Mouse (Mus musculus): Measurements from ENCODE around the gene Actl6b. TPM values are rescaled to one million over a fixed set of nuclear protein-coding genes. Genes with fewer than 3 reads are reported as not detected.
A peak's percentile ranks its signal among the peaks of the same experiment; 100 is the strongest.

Gene Actl6b
- polyA plus RNA-seq, 1 experiment = not detected

- Histone ChIP-seq H3K4me1 (ENCODE audit: control insufficient read depth, insufficient read depth, low read length) (no peaks in the 10 kb centered on the region; the same call in 1 of the 2 replicates), H3K4me3 (replicated peaks; ENCODE audit: control insufficient read depth, low read depth, low read length) (peak overlapping the region; percentile 68), H3K27ac (ENCODE audit: control insufficient read depth, insufficient read depth, low read depth, low read length, poor library complexity) (peak overlapping the region; percentile 67)
- TF ChIP-seq CTCF (IDR thresholded peaks at IDR 0.05; ENCODE audit: control insufficient read depth, insufficient read depth, low read length) (no peak), POLR2A (IDR thresholded peaks at IDR 0.05; ENCODE audit: borderline replicate concordance, control insufficient read depth, low read depth, low read length) (no peak; the same call in 1 of the 2 replicates)
- WGBS = 3% methylated on average over 17 of the region's 17 CpGs
These were observed 17.6 kb downstream of the Actl6b start for GRCm38 (mm10) chr5:137570691-137571586.

GRCm38 (mm10) chr5:137574470-137574901 is 21.2 kb downstream of the Actl6b start:
- H3K4me1 ChIP-seq (ENCODE audit: control insufficient read depth, insufficient read depth, low read length) = no peaks in the 10 kb centered on the region; the same call in 1 of the 2 replicates
- no peak overlapping the region for H3K27ac ChIP-seq (ENCODE audit: control insufficient read depth, insufficient read depth, low read depth, low read length, poor library complexity)
- H3K4me3 ChIP-seq (replicated peaks; ENCODE audit: control insufficient read depth, low read depth, low read length) = no peak overlapping the region
- TF ChIP-seq CTCF (IDR thresholded peaks at IDR 0.05; ENCODE audit: control insufficient read depth, insufficient read depth, low read length) = no peak
- TF ChIP-seq POLR2A (IDR thresholded peaks at IDR 0.05; ENCODE audit: borderline replicate concordance, control insufficient read depth, low read depth, low read length) = no peak
- 93% methylated on average over 27 of the region's 27 CpGs for WGBS

- 71% methylated on average over 6 of the region's 6 CpGs for WGBS
- TF ChIP-seq POLR2A (IDR thresholded peaks at IDR 0.05; ENCODE audit: borderline replicate concordance, control insufficient read depth, low read depth, low read length) (no peak), CTCF (IDR thresholded peaks at IDR 0.05; ENCODE audit: control insufficient read depth, insufficient read depth, low read length) (no peak)
- no peak overlapping the region for H3K27ac ChIP-seq (ENCODE audit: control insufficient read depth, insufficient read depth, low read depth, low read length, poor library complexity)
- no peak overlapping the region for H3K4me3 ChIP-seq (replicated peaks; ENCODE audit: control insufficient read depth, low read depth, low read length)
- H3K4me1 ChIP-seq (ENCODE audit: control insufficient read depth, insufficient read depth, low read length) = no peaks in the 10 kb centered on the region
These were observed 26.9 kb downstream of the Actl6b start for GRCm38 (mm10) chr5:137580246-137580645.

- TF ChIP-seq CTCF (IDR thresholded peaks at IDR 0.05; ENCODE audit: control insufficient read depth, insufficient read depth, low read length) (no peak), POLR2A (IDR thresholded peaks at IDR 0.05; ENCODE audit: borderline replicate concordance, control insufficient read depth, low read depth, low read length) (no peak)
- H3K4me1 ChIP-seq (ENCODE audit: control insufficient read depth, insufficient read depth, low read length) = no peaks in the 10 kb centered on the region
- WGBS = 89% methylated on average over 8 of the region's 8 CpGs
These were observed 29.4 kb downstream of the Actl6b start for GRCm38 (mm10) chr5:137582702-137583101.

GRCm38 (mm10) chr5:137583670-137584169 is 30.4 kb downstream of the Actl6b start:
- Histone ChIP-seq H3K4me3 (replicated peaks; ENCODE audit: control insufficient read depth, low read depth, low read length) (no peak overlapping the region), H3K4me1 (ENCODE audit: control insufficient read depth, insufficient read depth, low read length) (no peaks in the 10 kb centered on the region), H3K27ac (ENCODE audit: control insufficient read depth, insufficient read depth, low read depth, low read length, poor library complexity) (no peak overlapping the region)
- WGBS = 85% methylated on average over 27 of the region's 27 CpGs
- TF ChIP-seq CTCF (IDR thresholded peaks at IDR 0.05; ENCODE audit: control insufficient read depth, insufficient read depth, low read length) (no peak), POLR2A (IDR thresholded peaks at IDR 0.05; ENCODE audit: borderline replicate concordance, control insufficient read depth, low read depth, low read length) (no peak)

More at GRCm38 (mm10) chr5:137582702-137583101, 29.4 kb downstream of the Actl6b start:
- no peak overlapping the region for H3K4me3 ChIP-seq (replicated peaks; ENCODE audit: control insufficient read depth, low read depth, low read length)
- no peak overlapping the region for H3K27ac ChIP-seq (ENCODE audit: control insufficient read depth, insufficient read depth, low read depth, low read length, poor library complexity)

GRCm38 (mm10) chr5:137584976-137585375 is 31.7 kb downstream of the Actl6b start:
- no peak overlapping the region for H3K4me3 ChIP-seq (replicated peaks; ENCODE audit: control insufficient read depth, low read depth, low read length)
- no peak for TF ChIP-seq POLR2A (IDR thresholded peaks at IDR 0.05; ENCODE audit: borderline replicate concordance, control insufficient read depth, low read depth, low read length)
- peak; percentile 65; the same call in 1 of the 2 replicates for TF ChIP-seq CTCF (IDR thresholded peaks at IDR 0.05; ENCODE audit: control insufficient read depth, insufficient read depth, low read length)
- WGBS = 29% methylated on average over 8 of the region's 8 CpGs
- no peak overlapping the region for H3K27ac ChIP-seq (ENCODE audit: control insufficient read depth, insufficient read depth, low read depth, low read length, poor library complexity)
- H3K4me1 ChIP-seq (ENCODE audit: control insufficient read depth, insufficient read depth, low read length) = no peaks in the 10 kb centered on the region

GRCm38 (mm10) chr5:137590507-137590906 is 37.2 kb downstream of the Actl6b start:
- Histone ChIP-seq H3K27ac (ENCODE audit: control insufficient read depth, insufficient read depth, low read depth, low read length, poor library complexity) (no peak overlapping the region), H3K4me1 (ENCODE audit: control insufficient read depth, insufficient read depth, low read length) (no peaks in the 10 kb centered on the region), H3K4me3 (replicated peaks; ENCODE audit: control insufficient read depth, low read depth, low read length) (no peak overlapping the region)
- WGBS = 75% methylated on average over 5 of the region's 5 CpGs
- TF ChIP-seq CTCF (IDR thresholded peaks at IDR 0.05; ENCODE audit: control insufficient read depth, insufficient read depth, low read length) = no peak
- TF ChIP-seq POLR2A (IDR thresholded peaks at IDR 0.05; ENCODE audit: borderline replicate concordance, control insufficient read depth, low read depth, low read length) = no peak

GRCm38 (mm10) chr5:137595921-137596320 is 42.6 kb downstream of the Actl6b start:
- no peak for TF ChIP-seq POLR2A (IDR thresholded peaks at IDR 0.05; ENCODE audit: borderline replicate concordance, control insufficient read depth, low read depth, low read length)
- TF ChIP-seq CTCF (IDR thresholded peaks at IDR 0.05; ENCODE audit: control insufficient read depth, insufficient read depth, low read length) = no peak
- no peak overlapping the region for H3K4me3 ChIP-seq (replicated peaks; ENCODE audit: control insufficient read depth, low read depth, low read length)
- WGBS = 89% methylated on average over 7 of the region's 7 CpGs
- H3K4me1 ChIP-seq (ENCODE audit: control insufficient read depth, insufficient read depth, low read length) = peaks cover 6% of the 10 kb centered on the region
- no peak overlapping the region for H3K27ac ChIP-seq (ENCODE audit: control insufficient read depth, insufficient read depth, low read depth, low read length, poor library complexity)
